Mouse (Mus musculus): ENCODE data around the gene Metrnl.

GRCm38 (mm10) chr11:121655807-121656511 lies 45.4 kb upstream of the Metrnl start:
- TF ChIP-seq E2F4 (IDR thresholded peaks at IDR 0.05; ENCODE audit: insufficient replicate concordance, low read depth, low read length) (no peak), CHD1 (IDR thresholded peaks at IDR 0.05; ENCODE audit: low read depth, low read length) (no peak)
